Mouse (Mus musculus) spleen, postnatal 0 days (tissue): ENCODE measurements around the gene Fut7. TPM values are rescaled to one million over a fixed set of nuclear protein-coding genes. Genes with fewer than 3 reads are reported as not detected.

Source experiments
- polyA plus RNA-seq: library from polyadenylated mRNA; unstranded; fragments of >200 nt; fragmentation: Nextera tagmentation; extraction: Ambion mirVana; gene quantifications from 2 replicates; pipeline ENCODE4 v1.2.1, GENCODE M21; 2015

Fut7 gene
- polyA plus RNA-seq: 1.7 and 2.6 TPM in 2 replicates

GRCm38 (mm10) chr2:25422587-25423410 is at the start of gene Fut7:
Fut7 (plus strand) TSS chr2:25423267.

GRCm38 (mm10) chr2:25395721-25396596 is 27.1 kb upstream of the Fut7 start, which contains the start of gene Entpd2:
Entpd2 (plus strand) TSS chr2:25395874.

GRCm38 (mm10) chr2:25399051-25399450 is 24.0 kb upstream of the Fut7 start, which contains the start of gene Npdc1:
Npdc1 (plus strand) TSS chr2:25399351.

GRCm38 (mm10) chr2:25428442-25429236 is 5.6 kb downstream of the Fut7 start, which contains the start of gene Abca2:
Abca2 (plus strand) TSS chr2:25428703.

GRCm38 (mm10) chr2:25456205-25456953 is 33.3 kb downstream of the Fut7 start, which contains the start of gene Clic3:
Clic3 (plus strand) TSS chr2:25456838.

GRCm38 (mm10) chr2:25460551-25461309 is 37.7 kb downstream of the Fut7 start, which contains the start of gene Paxx:
Paxx (minus strand) TSS chr2:25461094.

GRCm38 (mm10) chr2:25469969-25470368 is 46.9 kb downstream of the Fut7 start, which contains the start of gene Ptgds:
Ptgds (minus strand) TSS chr2:25470046.

Other genes starting within 250 kb of the Fut7 start
- 5.3 and 5.6 TPM in 2 replicates for gene Nrarp, start 242.5 kb upstream of the Fut7 start, polyA plus RNA-seq
- gene Tor4a, start 226.4 kb upstream of the Fut7 start, polyA plus RNA-seq: 9.0 and 12.1 TPM in 2 replicates
- 46.6 and 50.8 TPM in 2 replicates for gene Nelfb, start 211.8 kb upstream of the Fut7 start, polyA plus RNA-seq
- gene Stpg3, start 208.6 kb upstream of the Fut7 start, polyA plus RNA-seq: not detected in 2 replicates
- gene Fam166a, start 204.5 kb upstream of the Fut7 start, polyA plus RNA-seq: 0.82 and 1.2 TPM in 2 replicates
- 605 and 682 TPM in 2 replicates for gene Tubb4b, start 198.6 kb upstream of the Fut7 start, polyA plus RNA-seq
- gene Slc34a3, start 188.9 kb upstream of the Fut7 start, polyA plus RNA-seq: 0.07 TPM in 1 of 2 replicates, not detected in the other
- 0.10 TPM in 1 of 2 replicates, not detected in the other for gene Rnf224, start 186.5 kb upstream of the Fut7 start, polyA plus RNA-seq
- 0.69 and 0.85 TPM in 2 replicates for gene Rnf208, start 181.0 kb upstream of the Fut7 start, polyA plus RNA-seq
- gene Cysrt1, start 180.8 kb upstream of the Fut7 start, polyA plus RNA-seq: not detected in 2 replicates
- gene AL732309.1, start 176.4 kb upstream of the Fut7 start, polyA plus RNA-seq: 2.9 and 3.5 TPM in 2 replicates
- 31.2 and 35.2 TPM in 2 replicates for gene Tmem203, start 167.8 kb upstream of the Fut7 start, polyA plus RNA-seq
- 7.7 and 9.0 TPM in 2 replicates for gene Tprn, start 160.6 kb upstream of the Fut7 start, polyA plus RNA-seq
- 176 and 182 TPM in 2 replicates for gene Ssna1, start 150.8 kb upstream of the Fut7 start, polyA plus RNA-seq
- 45.1 and 48.8 TPM in 2 replicates for gene Anapc2, start 150.8 kb upstream of the Fut7 start, polyA plus RNA-seq
- not detected in 2 replicates for gene Tmem210, start 135.1 kb upstream of the Fut7 start, polyA plus RNA-seq
- gene Lrrc26, start 133.4 kb upstream of the Fut7 start, polyA plus RNA-seq: not detected in 2 replicates
- gene Grin1, start 104.1 kb upstream of the Fut7 start, polyA plus RNA-seq: 0.06 TPM in 1 of 2 replicates, not detected in the other
- 30.8 and 37.7 TPM in 2 replicates for gene Man1b1, start 90.9 kb upstream of the Fut7 start, polyA plus RNA-seq
- 8.5 and 10.1 TPM in 2 replicates for gene Dpp7, start 66.9 kb upstream of the Fut7 start, polyA plus RNA-seq
- 20.1 and 27.6 TPM in 2 replicates for gene Uap1l1, start 57.6 kb upstream of the Fut7 start, polyA plus RNA-seq
- gene Sapcd2, start 50.9 kb upstream of the Fut7 start, polyA plus RNA-seq: 28.3 and 28.4 TPM in 2 replicates
- 1.3 and 2.0 TPM in 2 replicates for gene Entpd2, start 27.4 kb upstream of the Fut7 start, polyA plus RNA-seq
- 11.4 and 14.1 TPM in 2 replicates for gene Npdc1, start 23.9 kb upstream of the Fut7 start, polyA plus RNA-seq
- gene Abca2, start 5.4 kb downstream of the Fut7 start, polyA plus RNA-seq: 1.5 and 1.6 TPM in 2 replicates
- gene Clic3, start 33.6 kb downstream of the Fut7 start, polyA plus RNA-seq: 4.8 and 4.9 TPM in 2 replicates
- 22.5 and 28.9 TPM in 2 replicates for gene Paxx, start 37.8 kb downstream of the Fut7 start, polyA plus RNA-seq
- 1.7 and 2.4 TPM in 2 replicates for gene Ptgds, start 46.8 kb downstream of the Fut7 start, polyA plus RNA-seq
- not detected in 2 replicates for gene Lcn12, start 70.6 kb downstream of the Fut7 start, polyA plus RNA-seq
- gene Fbxw5, start 77.5 kb downstream of the Fut7 start, polyA plus RNA-seq: 30.8 and 34.7 TPM in 2 replicates
- 2.9 and 3.8 TPM in 2 replicates for gene C8g, start 78.5 kb downstream of the Fut7 start, polyA plus RNA-seq
- 19.0 and 19.7 TPM in 2 replicates for gene Traf2, start 123.7 kb downstream of the Fut7 start, polyA plus RNA-seq
- gene Edf1, start 134.6 kb downstream of the Fut7 start, polyA plus RNA-seq: 166 and 189 TPM in 2 replicates
- 0.29 and 0.80 TPM in 2 replicates for gene Mamdc4, start 151.6 kb downstream of the Fut7 start, polyA plus RNA-seq
- 52.5 and 57.5 TPM in 2 replicates for gene Phpt1, start 152.0 kb downstream of the Fut7 start, polyA plus RNA-seq
- 0.02 and 0.45 TPM in 2 replicates for gene Ajm1, start 158.5 kb downstream of the Fut7 start, polyA plus RNA-seq
- gene Rabl6, start 185.3 kb downstream of the Fut7 start, polyA plus RNA-seq: 31.4 and 36.5 TPM in 2 replicates
- gene Ccdc183, start 194.4 kb downstream of the Fut7 start, polyA plus RNA-seq: 0.13 and 0.16 TPM in 2 replicates
- 10.7 and 15.0 TPM in 2 replicates for gene Tmem141, start 198.7 kb downstream of the Fut7 start, polyA plus RNA-seq
- 24.5 and 35.1 TPM in 2 replicates for gene Fcna, start 204.8 kb downstream of the Fut7 start, polyA plus RNA-seq
- gene Lcn8, start 229.9 kb downstream of the Fut7 start, polyA plus RNA-seq: not detected in 2 replicates
- gene Lcn5, start 234.7 kb downstream of the Fut7 start, polyA plus RNA-seq: not detected in 2 replicates